Mouse (Mus musculus) intestine, embryonic 16.5 days (tissue): ENCODE measurements at regions not wholly inside any gene's neighbourhood (a gene's known extent, or its start where the extent isn't known, plus 50 kb on each side); places are given as distances from the start of the nearest gene placed in this dataset.

Experiments
- ATAC-seq: fragments of 200-750 bp; cut with Nextera tagmentation; 2 replicates; pipeline ENCODE4 v1.8.0; 2017; ENCODE audit warnings: moderate TSS enrichment, moderate library complexity
- H3K27ac ChIP-seq: fragments of 300-500 bp; sonication (generic); 2 replicates; pipeline ENCODE4 v1.5.1; 2014; ENCODE audit warnings: mild to moderate bottlenecking, low read length
- H3K27me3 ChIP-seq: fragments of 300-500 bp; sonication (generic); replicated peaks from 2 replicates; pipeline ENCODE4 v1.6.1; 2014; ENCODE audit warnings: low read length, control low read depth, mixed read lengths; ENCODE audit not compliant: control insufficient read depth, insufficient read depth
- H3K36me3 ChIP-seq: fragments of 300-500 bp; sonication (generic); 2 replicates; pipeline ENCODE4 v1.6.1; 2014; ENCODE audit warnings: low read length, control low read depth; ENCODE audit not compliant: control insufficient read depth, insufficient read depth
- H3K4me1 ChIP-seq: fragments of 300-500 bp; sonication (generic); 2 replicates; pipeline ENCODE4 v1.6.1; 2014; ENCODE audit warnings: low read length, control low read depth, mixed read lengths; ENCODE audit not compliant: control insufficient read depth, insufficient read depth
- H3K4me2 ChIP-seq: fragments of 300-500 bp; sonication (generic); 2 replicates; pipeline ENCODE4 v1.6.1; 2014; ENCODE audit warnings: low read depth, low read length, control low read depth
- H3K4me3 ChIP-seq: fragments of 300-500 bp; sonication (generic); 2 replicates; pipeline ENCODE4 v1.5.1; 2014; ENCODE audit warnings: mild to moderate bottlenecking, low read length
- H3K9ac ChIP-seq: fragments of 300-500 bp; sonication (generic); 2 replicates; pipeline ENCODE4 v1.6.1; 2014; ENCODE audit warnings: low read depth, low read length
- H3K9me3 ChIP-seq: fragments of 300-500 bp; sonication (generic); 2 replicates; pipeline ENCODE4 v1.6.1; 2016; ENCODE audit warnings: low read length, control low read depth; ENCODE audit not compliant: control insufficient read depth
- WGBS: fragments of 180-500 bp; shearing (Covaris S2); extraction: QIAGEN DNeasy Blood & Tissue Kit; methylation state at CpG from one replicate; pipeline ENCODE4 v1.1.7; 2014; 5-methylcytosine and 5-hydroxymethylcytosine counted together

DNA sequence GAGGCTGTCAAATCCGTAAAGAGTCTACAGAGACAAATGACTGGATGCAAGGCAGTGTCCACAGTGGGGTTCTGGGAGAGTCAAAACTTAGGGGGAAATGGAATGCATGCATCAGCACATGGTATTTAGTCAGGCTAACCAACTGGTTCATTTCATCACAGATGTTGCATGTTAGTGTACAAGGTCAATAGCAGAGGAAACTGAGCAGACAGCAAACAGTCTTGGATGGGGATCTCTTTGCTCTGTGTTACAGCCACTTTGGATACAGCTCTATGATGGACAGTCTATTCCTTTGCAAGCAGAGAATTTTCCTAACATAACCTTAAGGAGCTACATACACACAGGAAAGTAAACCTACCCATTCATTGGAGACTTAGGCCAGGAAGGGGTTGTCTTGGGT lies 151.9 kb upstream of the Tmc3 start:
- no peak overlapping the region for H3K4me2 ChIP-seq
- H3K4me3 ChIP-seq: no peak overlapping the region
- no peaks in the 10 kb centered on the region for H3K9me3 ChIP-seq
- 48% methylated on average over 1 of the region's 1 CpGs for WGBS
- H3K9ac ChIP-seq: no peak overlapping the region
- ATAC-seq: no peak; the same call in 1 of the 2 replicates
- H3K27me3 ChIP-seq: no peaks in the 10 kb centered on the region
- H3K27ac ChIP-seq: no peak overlapping the region
- H3K36me3 ChIP-seq: no peaks in the 10 kb centered on the region
- H3K4me1 ChIP-seq: peaks cover 5% of the 10 kb centered on the region; the same call in 1 of the 2 replicates

DNA sequence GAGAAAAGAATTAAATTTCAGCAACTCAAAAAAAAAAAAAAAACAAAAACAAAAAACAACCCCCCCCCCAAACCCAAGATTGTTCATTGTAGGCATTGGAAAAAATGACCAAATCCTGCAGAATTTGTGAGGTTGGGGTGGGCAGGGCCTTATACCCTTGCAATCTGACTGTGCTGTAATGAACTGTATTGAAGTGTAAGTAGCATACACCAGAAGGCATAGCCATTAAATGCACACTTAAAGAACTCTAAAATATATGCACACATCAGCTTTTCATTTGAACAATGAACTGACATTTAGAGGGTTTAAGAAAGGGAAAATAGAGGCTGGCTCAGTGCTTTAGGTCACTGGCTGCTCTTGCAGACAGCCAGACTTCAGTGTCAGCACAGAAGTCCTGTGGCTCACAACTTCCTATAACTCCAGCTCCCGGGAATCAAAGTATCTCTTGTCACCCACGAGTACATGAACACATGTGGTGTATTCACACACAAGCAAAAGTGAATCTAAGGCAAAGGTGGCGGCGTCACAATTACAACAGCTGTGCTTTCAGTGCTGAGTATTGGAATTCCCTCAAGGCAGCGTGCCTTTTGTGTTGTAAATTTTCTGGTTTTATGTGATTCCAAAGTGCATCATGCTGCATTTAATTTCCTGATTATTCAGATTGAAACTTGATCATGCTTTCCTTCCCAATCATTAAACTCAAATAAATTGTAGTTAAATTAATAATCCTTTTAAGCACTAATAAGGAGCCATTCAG lies 150.6 kb upstream of the Tmc3 start:
- Histone ChIP-seq H3K27ac (no peak overlapping the region), H3K9ac (no peak overlapping the region), H3K4me3 (no peak overlapping the region), H3K36me3 (no peaks in the 10 kb centered on the region), H3K27me3 (no peaks in the 10 kb centered on the region), H3K4me1 (peaks cover 5% of the 10 kb centered on the region; the same call in 1 of the 2 replicates), H3K9me3 (no peaks in the 10 kb centered on the region), H3K4me2 (no peak overlapping the region)
- ATAC-seq: no peak
- WGBS: 63% methylated on average over 5 of the region's 5 CpGs

DNA sequence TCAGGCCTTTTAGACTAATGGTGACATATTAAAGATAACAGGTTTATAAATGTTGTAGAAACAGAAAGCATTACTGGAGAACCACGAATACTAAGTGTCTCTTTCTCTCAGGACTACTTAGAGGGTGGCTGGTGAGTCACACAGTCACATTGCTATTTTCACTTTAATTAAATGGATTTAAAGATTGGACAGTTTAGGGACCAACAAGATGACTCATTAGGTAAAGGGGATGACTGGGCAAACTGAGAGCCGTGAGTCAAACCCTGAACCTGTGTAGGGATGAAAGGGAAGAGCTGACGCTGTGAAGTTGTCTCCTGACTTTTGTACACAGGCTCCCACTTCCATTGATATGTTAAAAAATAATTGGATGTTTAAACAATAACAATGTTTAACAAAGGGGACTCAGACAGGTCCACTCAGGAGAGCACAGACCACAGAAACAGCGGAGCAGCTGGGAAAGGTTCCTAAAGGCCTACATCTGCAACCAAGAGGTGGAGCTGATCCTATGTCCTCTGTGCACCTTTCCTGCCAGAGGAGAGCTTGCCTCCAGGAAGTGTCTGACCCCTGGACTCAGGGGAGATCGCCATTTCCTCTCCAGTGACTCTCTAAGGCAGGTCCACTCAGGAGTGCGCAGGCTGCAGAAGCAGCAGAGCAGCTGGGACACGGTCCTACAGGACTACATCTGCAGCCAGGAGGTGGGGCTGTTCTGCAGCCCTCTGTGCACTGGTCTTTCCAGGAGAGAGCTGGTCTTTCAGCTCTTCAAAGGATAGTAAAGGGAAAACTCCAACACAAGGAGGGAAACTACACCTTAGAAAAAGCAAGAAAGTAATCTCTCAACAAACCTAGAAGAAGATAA lies 146.0 kb upstream of the Tmc3 start:
- H3K9ac ChIP-seq: no peak overlapping the region
- no peak overlapping the region for H3K4me3 ChIP-seq
- 0 out of 2 replicates have a peak, but pooled peaks have one; percentile 33 for ATAC-seq
- no peak overlapping the region for H3K27ac ChIP-seq
- WGBS: 50% methylated on average over 7 of the region's 7 CpGs
- no peak overlapping the region for H3K4me2 ChIP-seq
- no peaks in the 10 kb centered on the region for H3K9me3 ChIP-seq
- H3K36me3 ChIP-seq: no peaks in the 10 kb centered on the region
- H3K4me1 ChIP-seq: no peaks in the 10 kb centered on the region
- no peaks in the 10 kb centered on the region for H3K27me3 ChIP-seq

DNA sequence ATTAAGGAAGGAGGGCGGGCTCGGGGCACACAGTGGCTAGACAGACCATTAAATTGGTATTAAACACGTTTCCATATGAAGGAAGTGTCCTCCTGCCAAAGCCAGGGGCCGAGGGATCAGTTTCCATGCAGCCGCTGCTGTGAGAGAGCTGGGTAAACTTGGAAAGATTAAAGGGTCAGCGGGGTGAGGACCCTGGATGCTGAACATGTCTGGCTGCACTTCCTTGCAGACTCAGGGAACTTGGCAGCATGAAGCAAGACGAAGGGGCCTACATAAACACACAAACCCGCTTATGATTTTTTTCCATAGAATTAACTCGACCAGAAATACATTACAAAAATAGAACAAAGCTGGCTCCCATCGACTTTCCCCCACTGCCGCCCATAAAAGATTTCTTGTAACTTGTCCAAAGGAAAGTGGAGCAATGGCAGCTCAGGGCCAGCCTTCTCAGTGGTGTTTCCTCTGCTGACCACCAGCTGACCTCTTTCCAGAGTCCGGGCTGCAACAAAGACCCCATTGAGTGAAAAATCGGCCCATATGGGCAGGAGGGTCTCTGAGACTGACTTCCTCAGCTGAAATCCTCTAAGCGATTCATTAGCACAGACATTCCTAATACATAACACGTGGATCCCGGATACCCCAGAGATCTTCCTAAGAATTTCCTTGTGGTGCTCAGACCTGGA lies 141.0 kb upstream of the Tmc3 start:
- Histone ChIP-seq H3K27ac (peak overlapping the region; percentile 70), H3K9me3 (no peaks in the 10 kb centered on the region), H3K36me3 (no peaks in the 10 kb centered on the region), H3K27me3 (no peaks in the 10 kb centered on the region), H3K4me3 (no peak overlapping the region), H3K9ac (no peak overlapping the region), H3K4me2 (no peak overlapping the region), H3K4me1 (peaks cover 13% of the 10 kb centered on the region)
- peak; percentile 52; the same call in 1 of the 2 replicates for ATAC-seq
- WGBS: 27% methylated on average over 16 of the region's 16 CpGs

DNA sequence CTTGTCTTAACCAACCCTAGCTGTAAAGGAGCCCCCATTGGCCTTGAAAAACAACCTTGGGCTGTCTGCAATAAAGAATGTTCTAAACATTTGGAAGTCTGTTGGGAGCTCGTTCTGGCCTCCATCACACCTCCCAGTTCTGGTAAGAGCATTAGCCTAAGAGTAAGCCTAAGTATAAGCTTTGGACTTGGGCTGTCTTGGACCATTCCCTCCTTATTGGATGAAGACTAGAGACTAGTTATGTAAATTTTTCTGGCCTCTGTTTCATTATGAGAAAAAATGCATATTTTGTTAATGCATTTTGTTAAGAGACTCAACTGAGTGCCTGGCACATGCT lies 140.5 kb upstream of the Tmc3 start:
- H3K9ac ChIP-seq: no peak overlapping the region
- no peaks in the 10 kb centered on the region for H3K9me3 ChIP-seq
- H3K36me3 ChIP-seq: no peaks in the 10 kb centered on the region
- no peak overlapping the region for H3K4me2 ChIP-seq
- H3K27me3 ChIP-seq: no peaks in the 10 kb centered on the region
- peaks cover 13% of the 10 kb centered on the region for H3K4me1 ChIP-seq
- H3K4me3 ChIP-seq: no peak overlapping the region
- WGBS: 37% methylated on average over 1 of the region's 1 CpGs
- no peak for ATAC-seq
- peak overlapping the region; percentile 70 for H3K27ac ChIP-seq

DNA sequence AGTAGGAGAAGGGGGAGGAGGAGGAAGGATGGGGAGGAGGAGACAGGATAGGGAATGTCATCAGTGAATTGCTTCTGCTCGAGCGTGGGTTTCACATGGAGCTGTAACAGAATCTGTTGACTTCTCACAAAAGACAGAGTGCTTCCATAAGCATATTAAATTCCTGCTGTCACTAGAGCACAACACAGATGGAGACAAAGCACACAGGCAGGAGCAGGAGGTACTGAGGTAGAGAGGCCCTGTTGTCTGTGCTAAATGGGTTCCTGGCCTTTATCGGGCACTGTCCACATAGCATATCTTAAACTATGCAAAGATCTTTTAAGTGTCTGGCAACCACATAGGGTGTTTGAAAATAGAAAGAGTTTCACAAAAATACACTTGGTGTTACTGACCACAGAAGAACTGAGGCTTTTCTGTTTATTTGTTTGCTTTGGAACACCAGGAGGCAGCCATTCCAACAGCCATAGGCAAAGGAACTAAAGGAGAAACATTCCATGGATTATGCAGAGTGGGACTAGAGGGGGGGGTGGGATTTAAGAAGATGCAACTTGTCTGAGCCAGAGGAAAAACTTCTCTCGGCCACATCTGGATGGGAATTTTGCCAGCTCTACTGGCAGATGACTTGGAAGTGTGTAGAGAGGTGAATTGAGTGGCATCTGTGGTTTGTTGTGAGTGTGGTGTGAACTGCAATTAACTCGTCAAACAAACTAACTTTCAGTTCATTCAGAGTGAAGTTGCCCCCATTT lies 139.4 kb upstream of the Tmc3 start:
- no peak overlapping the region for H3K9ac ChIP-seq
- H3K4me2 ChIP-seq: no peak overlapping the region
- no peak overlapping the region for H3K4me3 ChIP-seq
- WGBS: 38% methylated on average over 5 of the region's 5 CpGs
- ATAC-seq: no peak
- peak overlapping the region; percentile 41 for H3K27ac ChIP-seq
- no peaks in the 10 kb centered on the region for H3K36me3 ChIP-seq
- H3K27me3 ChIP-seq: no peaks in the 10 kb centered on the region
- peaks cover 13% of the 10 kb centered on the region for H3K4me1 ChIP-seq
- H3K9me3 ChIP-seq: no peaks in the 10 kb centered on the region

DNA sequence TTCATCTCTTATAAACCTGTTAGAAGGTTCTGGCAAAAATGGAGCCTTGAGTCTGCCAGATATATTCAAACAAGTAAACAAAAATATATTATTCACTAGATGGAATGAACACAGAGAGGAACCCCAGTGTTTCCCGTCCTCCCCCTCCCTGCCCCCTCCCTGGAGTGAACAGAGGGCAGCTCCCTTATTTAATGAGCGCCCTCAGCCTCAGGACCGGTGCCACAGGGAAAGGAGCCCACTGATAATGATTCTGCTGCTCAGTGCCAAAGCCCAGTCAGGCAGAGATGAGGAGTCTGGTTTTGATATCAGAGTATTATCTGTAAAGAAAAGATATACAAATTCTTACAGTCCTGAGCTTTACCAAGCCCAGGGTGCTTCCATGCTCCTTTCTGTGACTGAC lies 134.4 kb upstream of the Tmc3 start:
- Histone ChIP-seq H3K9me3 (no peaks in the 10 kb centered on the region), H3K4me2 (no peak overlapping the region), H3K27me3 (no peaks in the 10 kb centered on the region), H3K27ac (no peak overlapping the region), H3K36me3 (no peaks in the 10 kb centered on the region), H3K4me3 (no peak overlapping the region), H3K4me1 (peaks cover 6% of the 10 kb centered on the region; the same call in 1 of the 2 replicates), H3K9ac (no peak overlapping the region)
- no peak for ATAC-seq
- WGBS: 50% methylated on average over 3 of the region's 3 CpGs

DNA sequence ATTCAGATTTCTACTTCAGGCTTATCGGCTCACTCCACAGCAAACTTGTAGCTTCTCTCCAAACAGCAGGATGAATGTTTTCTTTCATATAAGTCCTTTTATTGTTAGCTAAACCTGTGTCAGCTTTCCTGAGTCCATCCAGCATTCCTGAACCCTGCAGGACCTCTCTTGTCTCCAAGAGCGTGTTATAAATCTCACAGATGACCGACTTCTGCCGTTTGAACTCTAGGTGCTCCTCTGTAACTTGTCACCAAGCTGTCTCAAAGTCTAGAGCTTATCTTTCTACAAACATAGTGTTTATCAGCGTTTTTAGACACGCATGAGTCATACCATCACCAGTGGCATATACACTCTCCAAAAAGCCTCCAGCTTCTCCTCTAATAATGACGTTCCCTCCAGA lies 132.4 kb upstream of the Tmc3 start:
- no peak overlapping the region for H3K4me3 ChIP-seq
- no peak overlapping the region for H3K27ac ChIP-seq
- peak; percentile 80 for ATAC-seq
- H3K9me3 ChIP-seq: no peaks in the 10 kb centered on the region
- H3K4me1 ChIP-seq: 0 out of 2 replicates have a peak, but pooled peaks cover 6% of the 10 kb centered on the region
- no peaks in the 10 kb centered on the region for H3K27me3 ChIP-seq
- no peaks in the 10 kb centered on the region for H3K36me3 ChIP-seq
- H3K9ac ChIP-seq: no peak overlapping the region
- no peak overlapping the region for H3K4me2 ChIP-seq
- WGBS: 16% methylated on average over 7 of the region's 7 CpGs

DNA sequence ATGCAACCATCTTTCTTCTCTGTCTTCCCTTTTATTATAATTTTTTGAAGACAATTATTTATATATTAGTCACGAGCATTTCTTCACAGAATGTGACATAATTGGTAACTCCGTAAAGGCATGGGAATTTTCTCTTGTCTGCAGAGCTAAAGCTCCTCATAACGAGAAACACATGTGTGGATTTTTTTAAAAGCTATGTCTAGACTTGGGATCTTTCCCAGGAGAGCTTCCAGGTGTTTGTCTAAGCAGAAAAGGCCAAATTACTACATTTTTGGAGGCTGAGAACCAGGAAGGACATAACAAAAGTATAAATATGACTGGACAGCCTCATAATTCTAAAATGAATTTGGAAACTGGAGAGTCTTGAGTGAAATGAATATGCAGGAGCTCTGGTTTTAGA lies 125.2 kb upstream of the Tmc3 start:
- Histone ChIP-seq H3K4me1 (no peaks in the 10 kb centered on the region), H3K9me3 (no peaks in the 10 kb centered on the region), H3K36me3 (no peaks in the 10 kb centered on the region), H3K4me3 (no peak overlapping the region), H3K27me3 (no peaks in the 10 kb centered on the region), H3K4me2 (no peak overlapping the region), H3K27ac (no peak overlapping the region), H3K9ac (no peak overlapping the region)
- WGBS: 58% methylated on average over 3 of the region's 3 CpGs
- no peak for ATAC-seq
